Mouse (Mus musculus): Measurements from ENCODE around the gene Tmbim6.

The Tmbim6 gene

GRCm38 (mm10) chr15:99392486-99393385 lies at the start of gene Tmbim6:
Tmbim6 (plus strand) TSS chr15:99392882.
- DNase-seq (ENCODE audit: low spot score), result peak; percentile 98

DNA sequence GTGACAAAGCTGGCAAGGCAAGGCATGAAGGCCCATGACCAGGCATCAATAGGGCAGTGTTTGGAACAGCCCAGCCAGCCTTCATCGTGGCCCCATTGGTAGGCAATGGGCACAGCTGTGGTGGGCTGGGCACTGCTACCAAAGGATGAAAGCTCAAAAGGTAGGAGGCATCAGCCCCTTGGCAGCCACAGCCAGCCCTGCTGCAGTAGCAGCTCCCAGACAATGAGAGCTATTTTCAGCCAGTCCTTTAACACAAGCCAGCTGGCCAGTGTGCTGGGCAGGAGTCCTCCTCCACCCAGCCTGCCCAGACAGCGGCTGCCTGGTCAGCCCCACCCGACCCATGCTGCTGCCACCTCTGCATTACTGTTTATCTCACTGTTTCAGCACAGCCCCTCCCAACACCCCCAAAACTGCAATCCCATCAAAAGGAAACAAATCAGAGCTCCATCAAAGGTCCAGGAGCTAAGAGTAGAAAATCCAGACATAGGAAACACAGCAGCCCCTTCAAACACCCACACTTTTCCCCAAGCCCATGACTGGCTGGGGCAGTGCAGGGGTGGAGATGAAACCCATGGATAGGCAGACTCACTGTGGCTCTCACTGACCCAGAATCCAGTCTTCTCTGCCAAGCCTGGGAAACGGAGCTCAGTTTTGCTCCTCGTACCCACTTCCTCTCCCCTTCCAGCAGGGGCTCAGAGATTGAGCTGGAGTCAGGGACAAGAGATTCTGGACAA lies 49.1 kb upstream of the Tmbim6 start:
- DNase-seq (ENCODE audit: low spot score), result no peak

- DNase-seq (ENCODE audit: low spot score), result no peak
Observed at GRCm38 (mm10) chr15:99344148-99344870, 48.4 kb upstream of the Tmbim6 start.

DNA sequence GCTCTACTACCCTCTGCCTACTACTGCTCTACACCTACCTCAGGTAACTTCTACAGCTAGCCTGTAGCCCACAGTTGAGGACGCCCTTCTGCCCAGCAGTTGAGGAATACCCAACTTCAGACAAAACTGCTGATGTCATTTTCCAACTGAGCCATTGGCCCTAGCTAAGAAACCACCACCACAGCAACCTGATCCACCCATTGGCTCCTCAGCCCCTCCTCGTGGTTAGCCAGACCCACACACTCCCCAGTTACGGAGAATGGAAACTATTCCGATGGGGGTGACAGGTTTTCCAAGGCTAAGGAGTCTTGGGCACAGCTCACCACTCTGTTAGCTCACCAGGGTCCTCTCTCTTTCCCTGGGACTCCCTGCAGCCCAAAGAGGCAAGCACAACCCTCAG lies 47.7 kb upstream of the Tmbim6 start:
- DNase-seq (ENCODE audit: low spot score), result no peak

DNA sequence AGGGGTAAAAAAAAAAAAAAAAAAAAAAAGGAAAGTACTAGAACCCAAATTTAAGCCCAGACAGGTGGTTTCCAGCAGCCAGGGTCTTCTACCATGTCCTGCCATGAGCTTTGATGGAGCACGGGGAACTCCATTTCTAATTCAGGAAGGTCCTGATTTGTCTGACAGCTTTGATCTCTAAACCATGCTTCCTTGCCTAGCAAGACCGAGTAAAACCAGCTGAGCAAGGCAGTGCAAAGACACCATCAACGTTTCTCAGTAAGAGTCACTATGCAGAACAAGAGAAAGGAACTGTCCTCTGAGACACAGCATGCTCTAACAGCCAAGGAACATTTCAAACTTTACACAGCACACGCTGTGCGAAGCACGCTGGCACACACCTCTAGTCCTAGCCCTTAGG lies 41.1 kb upstream of the Tmbim6 start:
- DNase-seq (ENCODE audit: low spot score), result no peak

DNA sequence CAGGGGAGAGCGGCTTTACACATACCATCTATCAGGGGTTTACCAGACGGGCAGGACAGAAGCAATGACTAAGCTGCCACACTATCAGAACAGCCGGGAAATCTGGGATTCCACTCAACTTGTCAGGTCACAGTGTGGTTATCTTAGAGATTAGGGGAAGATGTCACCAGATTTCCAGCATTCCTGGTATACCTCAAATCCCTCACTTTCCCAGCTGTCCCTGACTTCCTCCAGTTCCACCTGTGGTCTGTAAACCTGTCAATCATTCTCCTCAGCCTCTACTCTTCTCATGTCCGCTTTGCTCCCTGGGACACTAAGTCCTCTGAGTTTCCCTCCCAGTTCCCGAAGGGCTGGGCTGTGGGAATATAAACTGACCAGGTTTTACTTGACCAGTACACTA lies 40.4 kb upstream of the Tmbim6 start:
- DNase-seq (ENCODE audit: low spot score), result no peak

GRCm38 (mm10) chr15:99355660-99356059 lies 37.0 kb upstream of the Tmbim6 start:
- no peak for DNase-seq (ENCODE audit: low spot score)

DNA sequence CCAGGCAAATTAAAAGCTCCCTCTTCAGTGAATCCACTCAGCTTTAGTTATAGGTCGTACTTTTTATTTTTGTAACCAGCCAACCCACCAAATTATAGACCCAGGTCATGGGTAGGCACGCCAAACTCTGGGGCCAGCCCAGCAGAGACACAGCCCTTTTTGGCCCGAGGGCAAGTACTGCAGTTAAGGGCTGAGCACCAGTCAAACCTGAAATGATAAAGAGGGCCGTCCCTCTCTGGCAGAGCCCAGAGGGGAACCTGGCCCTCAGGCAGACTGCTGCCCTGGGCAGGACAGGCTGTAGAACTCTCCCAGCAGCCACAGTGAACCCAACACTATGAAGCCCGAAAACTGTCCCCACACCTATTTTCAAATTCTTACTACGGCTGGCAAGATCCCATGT lies 36.2 kb upstream of the Tmbim6 start:
- no peak for DNase-seq (ENCODE audit: low spot score)

DNA sequence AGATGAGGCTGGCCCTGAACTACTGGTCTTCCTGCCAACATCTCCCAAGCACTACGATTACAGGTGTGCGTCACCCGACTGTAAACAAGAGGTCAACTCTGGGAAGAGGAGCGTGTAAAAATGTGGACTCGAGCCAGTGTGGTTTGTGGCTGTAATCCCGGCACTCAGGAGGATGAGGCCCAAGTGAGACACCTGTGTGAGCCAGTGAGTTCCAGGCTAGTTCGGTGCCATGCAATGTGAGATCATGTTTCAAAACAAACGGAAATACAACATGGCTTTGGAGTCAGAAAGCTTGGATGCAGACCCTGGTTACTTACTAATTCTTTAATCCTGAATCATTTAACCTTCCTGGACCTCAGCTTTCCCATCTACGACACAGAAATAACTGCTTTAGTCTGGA lies 33.7 kb upstream of the Tmbim6 start:
- no peak for DNase-seq (ENCODE audit: low spot score)

- DNase-seq (ENCODE audit: low spot score), result no peak
Observed at GRCm38 (mm10) chr15:99364022-99364530, 28.6 kb upstream of the Tmbim6 start.

DNA sequence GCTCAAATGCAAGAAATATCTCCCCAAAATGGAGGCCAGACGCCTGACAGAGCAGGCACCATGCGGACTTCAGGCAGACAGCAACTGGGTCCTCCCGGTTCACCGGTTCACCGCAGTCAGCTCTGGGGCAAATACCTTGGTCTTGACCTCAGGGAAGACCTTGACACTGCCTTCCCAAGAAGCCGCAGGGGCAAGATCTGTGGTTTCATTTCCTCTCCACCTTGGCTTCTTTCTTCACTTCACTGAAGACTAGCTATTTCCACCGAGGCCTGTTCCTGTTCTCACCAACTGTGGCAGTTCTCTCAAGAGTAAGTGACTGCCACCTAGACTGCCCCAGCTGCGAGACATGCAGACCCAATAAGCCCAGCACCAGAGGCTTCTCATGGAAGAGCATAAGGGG lies 27.8 kb upstream of the Tmbim6 start:
- DNase-seq (ENCODE audit: low spot score), result no peak

GRCm38 (mm10) chr15:99368583-99369266 lies 24.0 kb upstream of the Tmbim6 start:
- DNase-seq (ENCODE audit: low spot score), result no peak

DNA sequence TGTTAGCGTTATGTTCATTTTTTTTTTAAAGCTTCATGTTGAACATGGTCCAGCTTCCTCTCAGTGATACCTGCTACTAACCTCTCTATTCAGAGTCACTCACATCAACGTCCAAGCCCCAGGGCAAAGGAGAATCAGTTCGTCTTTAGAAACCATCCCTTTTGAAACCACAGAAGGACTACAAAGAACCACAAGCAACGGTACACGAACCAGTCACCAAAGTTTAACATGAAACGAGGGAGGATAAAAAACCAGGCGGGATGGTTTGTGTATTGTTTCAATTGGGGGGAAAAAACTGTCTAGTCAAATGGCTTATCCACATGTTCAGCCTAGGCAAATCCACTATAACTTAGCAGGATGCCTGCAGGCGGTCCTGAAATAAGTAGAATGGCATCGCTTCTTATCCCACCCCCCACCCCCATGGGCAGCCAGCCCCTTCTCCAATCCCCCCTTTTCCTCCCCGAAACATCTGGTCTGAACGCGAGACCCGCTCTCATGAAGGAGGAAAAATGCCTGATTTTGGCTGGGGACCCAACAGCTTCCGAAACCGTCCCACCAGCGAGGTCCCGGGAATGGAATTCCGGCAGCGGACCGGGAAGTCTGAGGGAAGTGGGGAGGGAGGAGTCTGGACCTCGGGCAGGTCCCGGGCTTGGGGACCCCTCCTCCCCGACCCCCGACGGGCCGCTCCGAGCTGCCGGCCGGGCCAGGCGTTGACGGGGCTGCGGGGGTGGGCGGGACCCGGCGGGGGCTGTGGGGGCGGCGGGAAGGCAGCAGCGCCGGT lies 23.1 kb upstream of the Tmbim6 start:
- DNase-seq (ENCODE audit: low spot score), result peak; percentile 61

- DNase-seq (ENCODE audit: low spot score), result peak; percentile 100
Observed at GRCm38 (mm10) chr15:99370259-99370691, 22.4 kb upstream of the Tmbim6 start, which contains the start of gene Fmnl3. Fmnl3 (minus strand) TSS chr15:99370482.

GRCm38 (mm10) chr15:99371526-99372340 lies 20.9 kb upstream of the Tmbim6 start:
- DNase-seq (ENCODE audit: low spot score), result no peak

- no peak for DNase-seq (ENCODE audit: low spot score)
Observed at GRCm38 (mm10) chr15:99372761-99373160, 19.9 kb upstream of the Tmbim6 start.

DNA sequence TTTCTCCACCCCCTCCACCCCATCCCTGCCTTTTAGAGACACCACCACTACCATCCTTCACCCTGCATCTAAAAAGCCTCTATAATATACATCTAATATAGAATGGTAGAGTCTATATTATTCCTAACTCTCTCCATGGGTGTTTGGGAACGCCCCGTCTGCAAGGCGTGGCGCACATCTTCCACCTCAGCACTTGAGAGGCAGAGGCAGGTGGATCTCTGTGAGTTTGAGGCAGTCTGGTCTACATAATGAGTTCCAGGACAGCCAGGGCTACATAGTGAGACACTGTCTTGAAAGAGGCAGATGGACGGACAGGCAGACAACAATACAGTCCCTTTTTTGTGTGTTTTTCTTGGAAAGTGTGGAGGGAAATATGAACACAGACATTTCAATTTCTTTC lies 17.6 kb upstream of the Tmbim6 start:
- no peak for DNase-seq (ENCODE audit: low spot score)

GRCm38 (mm10) chr15:99375581-99375980 lies 17.1 kb upstream of the Tmbim6 start:
- DNase-seq (ENCODE audit: low spot score), result no peak

GRCm38 (mm10) chr15:99376240-99376639 lies 16.4 kb upstream of the Tmbim6 start:
- DNase-seq (ENCODE audit: low spot score), result no peak

DNA sequence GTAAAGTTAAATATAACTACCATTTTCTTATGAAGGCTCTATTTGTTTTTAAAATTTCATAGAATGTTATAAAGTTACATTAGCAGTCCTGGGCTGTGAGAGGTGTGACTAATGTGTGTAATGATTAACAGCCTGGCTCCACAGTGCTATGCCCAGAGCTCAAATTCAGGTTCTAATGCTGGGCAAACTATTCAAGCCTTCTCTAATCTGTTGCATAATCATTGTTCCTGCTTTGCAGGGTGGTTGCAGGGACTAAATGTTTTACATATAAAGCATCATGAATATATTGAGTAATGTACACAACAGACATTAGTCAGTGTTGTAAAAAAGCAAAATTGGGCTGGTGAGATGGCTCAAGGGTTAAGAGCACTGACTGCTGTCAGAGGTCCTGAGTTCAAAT lies 9.8 kb upstream of the Tmbim6 start:
- no peak for DNase-seq (ENCODE audit: low spot score)

Measured in testis, postnatal 10 days (tissue).